Mouse (Mus musculus) adipocyte (in vitro differentiated cells): Measurements from ENCODE around the gene Arf3.

Experiments
- DNase-seq: peaks from one replicate; pipeline ENCODE4 v3.0.0-alpha.2; 2016; ENCODE audit warnings: low spot score

Gene Arf3

DNA sequence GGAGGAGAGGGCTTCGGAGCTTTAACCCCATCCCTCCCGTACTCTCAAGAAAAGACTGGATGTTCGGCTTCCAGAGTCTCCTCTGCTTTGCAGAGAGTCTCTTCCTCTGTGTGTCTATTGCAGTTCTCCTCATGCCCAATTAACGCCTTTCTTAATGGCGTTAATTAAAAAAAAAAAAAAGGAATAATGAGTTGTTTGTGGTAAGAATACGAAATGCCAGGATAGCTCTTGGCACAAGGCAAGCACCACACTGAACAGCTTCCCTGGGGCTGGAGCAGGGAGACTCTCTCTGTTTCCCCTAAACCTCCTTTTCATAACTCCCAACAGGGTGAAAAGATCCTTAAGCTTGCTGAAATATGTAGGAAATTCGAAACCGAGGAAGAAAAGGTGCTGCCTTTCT lies 40.8 kb downstream of the Arf3 start:
- DNase-seq = no peak

DNA sequence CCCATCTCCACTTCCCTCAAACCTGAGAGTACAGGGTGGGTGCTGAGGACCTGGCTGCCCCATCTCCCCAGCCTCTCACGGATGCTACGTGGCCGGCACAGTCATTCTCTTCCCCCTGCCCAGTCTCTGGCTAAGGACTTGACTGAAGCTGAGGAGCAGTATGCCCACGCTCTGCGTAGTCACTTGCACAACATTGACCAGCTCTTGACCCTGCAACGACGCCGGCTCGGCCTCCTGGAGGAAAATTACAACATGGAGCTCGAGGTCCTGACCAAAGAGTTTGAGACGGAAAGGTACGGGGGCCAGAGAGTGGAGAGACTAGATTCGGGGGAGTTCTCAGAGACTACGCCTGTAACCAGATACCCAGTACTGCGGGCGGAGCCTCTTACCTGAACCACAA lies 45.7 kb downstream of the Arf3 start:
- no peak for DNase-seq

DNA sequence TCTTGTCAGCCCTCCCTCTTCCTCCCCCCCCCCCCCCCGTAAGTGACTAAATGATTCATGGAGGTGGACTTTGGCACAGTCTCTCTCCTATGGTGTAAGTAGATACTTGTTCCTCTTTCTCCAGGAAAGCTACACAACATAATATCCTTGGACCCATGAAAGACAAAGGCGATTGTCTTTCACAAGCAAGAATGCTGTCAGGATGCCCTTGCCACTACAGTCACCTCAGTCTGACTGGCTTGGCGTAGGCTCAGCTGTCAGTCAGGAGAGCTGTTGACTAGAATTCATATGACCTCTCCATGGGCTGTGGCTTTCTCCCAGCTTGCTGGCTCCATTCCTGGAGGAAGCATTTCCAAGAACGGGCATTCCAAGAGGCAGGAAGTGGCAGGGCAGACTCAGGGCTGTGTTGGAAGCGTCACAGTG lies 48.8 kb downstream of the Arf3 start:
- DNase-seq = peak; percentile 96

GRCm38 (mm10) chr15:98710442-98710841 lies 52.6 kb downstream of the Arf3 start:
- DNase-seq = no peak

DNA sequence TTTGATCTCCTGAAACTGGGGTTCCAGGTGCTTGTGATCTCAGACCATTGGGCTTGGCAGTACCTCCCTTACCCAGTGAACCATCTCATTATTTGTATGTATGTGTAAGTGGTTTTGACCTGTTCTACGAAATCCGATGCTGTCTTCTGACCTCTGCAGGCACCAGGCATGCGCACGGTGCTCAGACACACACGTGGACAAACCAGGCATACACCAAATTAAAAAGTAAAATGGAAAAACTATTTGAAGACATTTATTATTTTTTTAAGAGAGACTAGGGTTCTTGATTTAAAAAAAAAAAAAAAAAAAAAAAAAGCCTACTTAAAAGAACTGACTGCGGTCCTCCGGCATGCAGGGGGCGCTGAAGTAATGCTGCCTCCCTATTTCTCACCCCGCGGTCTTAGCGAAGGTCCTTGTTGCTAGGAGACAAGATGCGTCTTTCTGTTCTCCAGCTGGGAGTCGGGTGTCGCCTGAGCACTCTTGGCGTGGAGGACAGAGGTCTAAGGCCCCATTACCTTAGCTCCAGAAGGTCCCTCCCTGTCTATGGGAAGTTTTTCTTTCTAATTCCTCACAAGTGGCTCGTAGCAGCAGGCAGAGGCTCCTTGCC lies 55.1 kb downstream of the Arf3 start, which contains the start of gene Ccdc65:
Gene Ccdc65 (plus strand): TSS at position 442 of the 607 bp plus-strand sequence.
- peak; percentile 75 for DNase-seq

DNA sequence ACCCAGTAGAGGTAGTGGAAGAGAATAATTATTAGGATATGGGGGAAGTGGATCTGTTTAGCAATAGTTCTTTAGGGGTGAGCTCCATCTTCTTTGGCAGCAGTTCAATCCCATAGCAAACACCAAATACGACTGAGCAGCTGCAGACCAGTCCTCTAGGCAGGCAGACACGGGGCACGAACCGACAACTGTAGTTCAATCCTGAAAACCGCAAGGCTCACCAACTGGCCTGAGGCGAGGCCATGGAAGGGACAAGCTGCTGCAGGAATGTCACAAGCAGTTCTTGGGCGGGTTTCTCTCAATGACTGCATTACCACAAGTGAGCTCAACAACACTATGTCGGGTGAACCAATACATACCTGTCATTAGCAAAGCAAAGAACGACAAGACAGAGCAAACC lies 58.7 kb downstream of the Arf3 start:
- DNase-seq = no peak

- peak; percentile 74 for DNase-seq
Measured at GRCm38 (mm10) chr15:98699190-98700105, 63.6 kb downstream of the Arf3 start.

- no peak for DNase-seq
Measured at GRCm38 (mm10) chr15:98696216-98696615, 66.8 kb downstream of the Arf3 start.

- peak; percentile 63 for DNase-seq
Measured at GRCm38 (mm10) chr15:98695726-98696125, 67.3 kb downstream of the Arf3 start.

DNA sequence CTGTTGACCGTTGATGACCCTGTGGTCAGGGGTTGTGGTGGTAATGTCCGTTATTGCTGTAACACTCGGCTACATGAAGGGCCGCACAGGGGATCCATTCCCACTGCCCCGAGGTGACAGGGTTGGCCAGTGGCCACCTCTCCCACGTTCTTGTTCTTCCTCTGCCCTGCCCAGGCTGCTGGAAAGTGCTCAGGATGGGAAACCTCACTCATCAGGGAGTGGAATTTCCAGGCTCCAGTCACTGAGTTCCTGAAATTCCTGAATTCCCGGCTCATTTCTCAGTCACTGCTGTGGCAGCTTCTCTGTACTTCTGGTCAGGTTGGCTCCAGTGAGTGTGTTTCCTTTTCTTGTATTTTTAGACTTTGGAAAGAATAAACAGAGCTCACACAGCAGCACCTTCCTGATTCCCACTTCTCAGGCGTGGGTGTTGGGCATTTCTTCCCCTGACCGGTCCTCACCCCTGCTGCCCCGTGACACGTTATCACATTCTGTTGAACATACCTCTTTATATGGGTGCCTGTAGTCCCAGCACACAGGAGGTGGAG lies 70.8 kb downstream of the Arf3 start:
- no peak for DNase-seq

DNA sequence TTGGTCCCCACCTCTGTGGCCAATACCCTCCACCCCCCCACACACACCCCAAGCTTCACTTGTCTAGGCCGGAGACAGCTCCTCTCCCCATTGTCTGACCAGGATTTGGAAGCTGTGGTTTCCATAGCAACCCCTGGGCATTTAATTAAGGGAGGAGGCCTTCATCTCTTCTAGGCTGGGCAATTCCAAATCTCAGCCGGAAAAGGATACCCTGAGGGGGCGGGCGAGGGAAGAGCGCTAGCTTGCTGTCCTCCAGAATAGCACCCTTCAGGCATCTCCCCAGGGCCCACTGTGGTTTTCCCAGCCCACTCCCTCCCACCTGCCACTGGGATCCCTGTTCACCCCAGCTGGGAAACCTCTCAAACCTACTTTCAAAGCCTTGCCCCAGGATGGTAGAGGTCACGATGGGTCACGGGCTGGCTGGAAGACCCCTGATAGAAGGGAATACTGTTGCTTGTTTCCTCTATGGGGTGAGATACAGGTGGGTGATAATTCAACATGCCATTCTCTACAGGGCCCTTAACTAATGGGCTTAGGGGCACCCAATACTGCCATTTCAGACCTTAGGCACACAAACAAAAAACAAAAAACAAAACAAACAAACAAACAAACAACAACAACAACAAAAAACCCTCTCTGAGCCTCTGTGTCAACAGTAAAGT lies 71.4 kb downstream of the Arf3 start:
- no peak for DNase-seq

DNA sequence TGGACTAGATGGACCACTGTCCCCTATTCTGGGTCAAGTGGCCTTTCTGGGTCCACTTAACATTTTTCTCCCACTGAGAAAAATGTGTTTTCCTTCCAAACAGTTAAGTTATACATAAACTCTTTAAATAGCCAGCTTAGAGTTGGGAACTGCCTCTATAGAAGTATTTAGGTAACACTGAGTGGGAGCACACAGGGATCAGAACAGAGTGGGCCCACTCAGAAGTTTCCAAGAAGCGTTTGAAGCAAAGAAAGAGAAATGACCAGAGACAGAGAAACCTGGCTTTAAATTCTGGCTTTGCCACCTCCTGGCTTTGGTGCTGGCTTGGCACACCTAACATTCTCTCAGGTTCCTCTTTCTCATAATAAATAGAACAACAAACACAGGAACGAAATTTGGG lies 73.3 kb downstream of the Arf3 start:
- DNase-seq = no peak
